Mouse (Mus musculus) mature B cell (primary cell): ENCODE measurements around the gene Zkscan4.
"Not testable (repeated sequence)": the region's sequence is repeated elsewhere in the genome, so short reads cannot be mapped to it uniquely, and the experiment has no call there.

Experiments used
- in situ Hi-C: fragments of 300-500 bp; cut with MboI; formaldehyde crosslinking; loops from 2 replicates; pipeline ENCODE4 v1.14.3; 2019

Zkscan4 gene

GRCm38 (mm10) chr13:21478759-21479670 lies at the start of gene Zkscan4, which contains the start of gene Gm10065:
Zkscan4 (plus strand) TSS chr13:21478907.
Gm10065 (minus strand) TSS chr13:21479441.
- in situ Hi-C loops = not testable (repeated sequence)

GRCm38 (mm10) chr13:21435476-21435875 lies 43.2 kb upstream of the Zkscan4 start:
- in situ Hi-C loops = no loop called here

GRCm38 (mm10) chr13:21440503-21441206 lies 38.1 kb upstream of the Zkscan4 start, which contains the start of gene Pgbd1:
Pgbd1 (minus strand) TSS chr13:21441058.
- in situ Hi-C loops = no loop called here

- in situ Hi-C loops = no loop called here
Measured at GRCm38 (mm10) chr13:21441207-21441572, 37.5 kb upstream of the Zkscan4 start.

GRCm38 (mm10) chr13:21446796-21447195 lies 31.9 kb upstream of the Zkscan4 start:
- in situ Hi-C loops = loop anchor here (5.0 kb wide), 1 partner anchor 39 kb away; no protein-coding TSS in a partner anchor

GRCm38 (mm10) chr13:21447856-21448614 lies 30.7 kb upstream of the Zkscan4 start:
- in situ Hi-C loops = loop anchor here (5.0 kb wide), 1 partner anchor 41 kb away; no protein-coding TSS in a partner anchor

GRCm38 (mm10) chr13:21453042-21453441 lies 25.7 kb upstream of the Zkscan4 start:
- in situ Hi-C loops = no loop called here

GRCm38 (mm10) chr13:21453449-21453848 lies 25.3 kb upstream of the Zkscan4 start, which contains the start of gene Zscan26:
Zscan26 (minus strand) TSS chr13:21453730.
- in situ Hi-C loops = no loop called here

- in situ Hi-C loops = no loop called here
Measured at GRCm38 (mm10) chr13:21454133-21454532, 24.6 kb upstream of the Zkscan4 start.

GRCm38 (mm10) chr13:21456347-21456746 lies 22.4 kb upstream of the Zkscan4 start:
- in situ Hi-C loops = no loop called here

GRCm38 (mm10) chr13:21462516-21462915 lies 16.2 kb upstream of the Zkscan4 start:
- in situ Hi-C loops = not testable (repeated sequence)

GRCm38 (mm10) chr13:21467336-21467735 lies 11.4 kb upstream of the Zkscan4 start:
- in situ Hi-C loops = no loop called here

- in situ Hi-C loops = no loop called here
Measured at GRCm38 (mm10) chr13:21468061-21469019, 10.4 kb upstream of the Zkscan4 start, which contains the start of gene Nkapl. Nkapl (minus strand) TSS chr13:21468509.

- in situ Hi-C loops = no loop called here
Measured at GRCm38 (mm10) chr13:21469097-21469496, 9.6 kb upstream of the Zkscan4 start.

- in situ Hi-C loops = no loop called here
Measured at GRCm38 (mm10) chr13:21472427-21472826, 6.3 kb upstream of the Zkscan4 start.

- in situ Hi-C loops = no loop called here
Measured at GRCm38 (mm10) chr13:21486881-21487280, 8.2 kb downstream of the Zkscan4 start.

GRCm38 (mm10) chr13:21492847-21493246 lies 14.1 kb downstream of the Zkscan4 start:
- in situ Hi-C loops = no loop called here

- in situ Hi-C loops = no loop called here
Measured at GRCm38 (mm10) chr13:21495080-21495479, 16.4 kb downstream of the Zkscan4 start, which contains the start of gene AK157302. AK157302 (plus strand) TSS chr13:21495223.

GRCm38 (mm10) chr13:21501182-21501581 lies 22.5 kb downstream of the Zkscan4 start, which contains the start of gene Gm11273:
Gm11273 (minus strand) TSS chr13:21501418.
- in situ Hi-C loops = not testable (repeated sequence)

- in situ Hi-C loops = no loop called here
Measured at GRCm38 (mm10) chr13:21502296-21502695, 23.6 kb downstream of the Zkscan4 start.
